Mouse (Mus musculus) kidney, postnatal 25 days (tissue): Measurements from ENCODE around the gene Arap2.
A peak's percentile ranks its signal among the peaks of the same experiment; 100 is the strongest.

Experiments
- DNase-seq, 2 experiments: peaks; one replicate each; pipeline ENCODE4 v3.0.0; 2021; ENCODE audit warnings: mixed read lengths in 2 of 2

Gene Arap2

DNA sequence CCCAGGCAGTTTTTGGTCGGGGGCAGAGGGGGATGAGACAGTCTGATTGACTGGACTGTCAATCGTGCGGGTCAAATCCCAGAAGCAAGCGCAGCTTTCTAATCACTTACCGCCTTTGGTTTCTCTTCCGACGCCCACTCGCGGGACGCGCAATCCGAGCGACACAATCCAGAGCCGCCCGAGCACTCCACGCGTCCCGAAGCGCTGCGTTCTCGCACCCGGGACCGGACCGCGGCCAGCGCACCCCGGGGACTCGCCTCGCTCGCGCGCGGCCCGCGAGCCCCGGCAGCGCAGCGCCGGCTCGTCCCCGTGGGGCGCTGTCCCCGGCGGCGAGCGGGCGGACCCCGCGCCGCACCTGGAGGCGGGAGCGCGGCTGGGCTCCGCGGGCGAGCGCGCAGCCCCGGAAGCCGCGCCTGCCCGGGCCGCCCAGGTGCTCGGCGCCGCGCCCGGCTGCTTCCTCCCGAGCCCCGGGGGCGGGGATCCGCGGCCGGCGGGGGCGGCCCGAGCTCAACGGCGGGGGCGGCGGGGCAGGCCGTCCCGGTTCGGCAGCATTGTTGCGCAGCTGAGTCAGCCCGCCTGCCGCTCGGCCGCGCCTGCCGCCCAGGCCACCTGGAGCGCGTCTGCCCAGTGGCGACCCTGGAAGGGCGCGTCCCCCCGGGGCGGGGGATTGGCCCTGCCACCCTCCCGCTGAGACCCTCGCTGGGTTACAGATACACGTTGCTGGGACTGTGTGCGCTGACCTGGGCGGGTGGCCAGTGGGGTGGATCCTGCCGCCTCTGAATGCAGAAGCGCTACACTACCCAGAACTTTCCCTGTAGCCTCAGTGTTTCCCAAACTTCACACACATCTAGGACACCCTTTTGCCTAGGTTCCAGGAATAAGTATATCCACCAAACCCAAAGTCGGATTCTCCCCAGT is at the start of gene Arap2:
Arap2 (minus strand) TSS at position 376 of the 918 bp plus-strand sequence.
- DNase-seq: peak; percentile 74 to 90

DNA sequence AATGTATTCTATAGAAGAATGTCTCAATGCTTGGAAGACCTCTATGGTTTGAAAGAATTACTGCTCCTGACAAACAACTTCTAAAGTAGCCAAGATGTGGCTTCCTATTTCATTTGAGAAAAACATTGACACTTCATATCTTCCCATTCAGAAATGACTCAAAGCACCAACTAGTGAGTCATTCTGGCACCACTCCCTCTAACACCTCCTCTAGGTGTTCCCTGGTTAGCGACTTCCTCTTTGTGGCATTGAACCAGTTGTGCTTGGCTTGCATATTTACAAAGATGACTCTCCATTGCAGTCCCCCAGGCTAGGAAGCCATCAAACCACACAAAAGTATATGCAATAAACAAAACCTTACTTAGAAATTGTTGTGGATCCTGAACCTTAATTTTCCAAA is 49.8 kb upstream of the Arap2 start:
- DNase-seq: no peak

DNA sequence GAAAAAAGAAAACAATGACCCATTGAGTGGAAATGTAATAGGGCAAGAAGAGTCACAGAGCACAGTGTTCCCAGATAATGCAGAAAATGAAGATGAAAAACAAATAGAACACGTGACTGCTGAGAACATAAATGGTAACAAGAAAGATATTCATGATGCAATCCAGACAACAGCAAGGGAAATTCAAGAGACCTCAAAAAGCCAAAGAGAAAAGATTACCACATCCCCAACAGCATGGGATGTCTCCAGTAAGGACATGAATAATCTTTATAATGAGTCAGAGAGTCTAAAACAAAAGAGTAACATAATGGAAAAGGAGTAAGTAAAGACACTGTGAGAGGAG is 48.1 kb upstream of the Arap2 start:
- no peak for DNase-seq

DNA sequence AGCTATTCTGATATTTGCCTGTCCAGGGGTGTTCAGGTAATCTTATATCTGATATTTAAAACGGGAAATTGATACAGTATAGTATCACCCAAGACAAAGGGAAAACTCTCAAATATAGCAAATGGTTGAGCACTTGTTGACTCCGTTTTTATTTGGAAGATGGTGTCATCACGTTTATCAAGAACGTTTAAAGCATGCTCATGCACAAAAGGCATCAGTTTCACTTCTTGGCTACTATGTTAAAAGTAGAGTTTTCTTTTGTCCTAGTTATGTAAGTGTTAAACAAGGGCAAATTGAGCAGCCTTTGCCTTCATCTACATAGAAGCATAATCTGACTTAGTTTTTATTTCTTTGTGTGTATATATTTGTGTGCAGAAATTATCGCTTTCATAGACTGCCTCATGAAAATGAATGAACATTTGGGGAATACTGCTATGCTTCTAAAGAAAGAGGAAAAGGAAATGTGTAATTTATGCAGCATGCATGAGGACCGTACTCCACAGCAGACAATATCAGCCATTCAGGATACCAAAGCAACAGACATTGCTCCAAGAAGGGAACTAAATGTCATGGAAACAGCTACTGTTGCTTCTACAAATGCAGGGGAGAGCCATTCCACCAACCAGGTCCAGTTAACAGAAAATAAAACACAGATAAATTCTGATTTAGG is 47.6 kb upstream of the Arap2 start, which contains the start of gene Dthd1:
Dthd1 (plus strand) TSS at position 422 of the 670 bp plus-strand sequence.
- DNase-seq: no peak

DNA sequence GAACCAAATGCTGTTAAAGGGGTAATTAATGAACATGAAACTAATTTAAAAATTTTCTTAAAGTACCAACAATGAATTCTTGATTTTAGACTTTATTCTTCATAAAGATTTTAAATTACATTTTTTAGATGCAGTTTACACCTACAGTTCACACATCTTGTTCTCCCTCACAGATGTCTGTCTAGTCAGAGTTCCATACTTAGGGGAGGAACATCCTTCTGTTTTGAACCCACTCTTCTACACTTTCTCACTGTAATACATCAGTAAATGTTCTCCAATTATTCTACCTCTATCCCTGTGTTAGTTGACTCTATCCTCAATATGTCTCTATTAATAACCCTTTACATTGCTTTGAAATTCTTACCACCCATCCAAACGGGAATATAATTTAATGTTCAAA is 26.8 kb upstream of the Arap2 start:
- no peak for DNase-seq

DNA sequence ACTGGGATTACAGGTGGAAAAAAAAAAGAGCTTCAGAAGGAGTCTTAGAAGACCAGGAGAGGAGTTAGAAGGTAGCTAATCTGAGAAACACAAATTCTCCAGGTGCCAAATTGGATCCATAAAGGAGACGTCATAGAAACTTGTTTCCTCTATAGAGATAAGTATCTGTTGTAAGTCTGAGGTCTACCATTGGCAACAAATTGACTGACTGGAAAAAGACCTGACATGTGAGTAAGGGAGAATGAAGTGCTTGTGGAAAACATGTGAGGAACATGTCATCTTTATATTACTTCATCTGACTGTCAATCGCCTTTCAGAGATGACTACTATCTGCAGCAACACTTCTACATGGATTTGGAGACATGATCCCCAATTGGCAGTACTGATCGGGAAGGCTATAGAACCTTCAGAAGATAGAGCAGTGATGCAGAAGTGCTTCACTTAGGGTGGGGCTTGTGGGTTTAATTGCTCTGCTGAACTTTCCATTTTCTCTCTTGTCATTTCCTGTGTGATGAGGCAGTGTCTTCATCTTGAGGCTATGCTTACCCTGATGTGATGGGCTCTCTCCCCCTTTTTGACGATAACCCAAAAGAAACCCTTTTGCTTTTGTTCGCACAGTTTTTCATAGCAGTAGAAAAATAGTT is 25.1 kb upstream of the Arap2 start:
- DNase-seq: no peak

DNA sequence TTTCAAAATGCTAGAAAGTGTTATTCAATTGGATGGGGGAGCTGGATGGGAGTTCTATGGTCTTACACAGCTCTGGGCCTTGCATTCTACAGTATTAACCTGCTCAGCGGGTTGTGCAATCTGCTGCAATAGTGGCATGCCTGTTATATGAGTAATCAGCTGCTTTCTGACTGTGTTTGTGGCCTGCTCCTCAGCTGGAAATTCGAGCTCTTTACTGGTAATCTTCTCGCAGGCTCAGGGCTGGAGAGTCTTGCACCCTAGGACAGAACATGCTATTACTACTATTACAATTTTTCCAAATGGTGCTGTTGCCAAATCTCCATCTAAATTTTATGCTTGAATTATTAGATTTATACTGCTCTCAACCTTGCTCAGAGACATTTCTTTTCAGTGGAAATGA is 20.9 kb upstream of the Arap2 start:
- no peak for DNase-seq

DNA sequence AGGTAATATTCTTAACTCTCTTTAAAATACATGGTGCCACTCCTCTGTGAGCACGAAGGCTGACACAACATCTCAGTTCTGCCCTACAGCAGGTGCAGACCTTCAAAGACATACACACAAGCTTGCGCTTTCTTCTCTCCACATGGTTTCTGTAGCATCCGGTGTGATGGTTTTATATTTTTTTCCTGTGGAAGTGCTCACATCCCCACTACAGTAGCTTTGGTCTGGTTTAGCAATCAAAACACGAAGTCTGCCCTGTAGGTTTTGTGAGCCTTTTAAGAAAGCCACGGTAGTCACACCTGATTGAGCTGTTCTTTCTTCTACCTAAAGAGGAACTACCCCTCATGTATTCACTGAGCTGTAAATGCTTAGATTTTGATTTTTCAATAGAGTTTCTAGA is 12.7 kb upstream of the Arap2 start:
- DNase-seq: no peak

DNA sequence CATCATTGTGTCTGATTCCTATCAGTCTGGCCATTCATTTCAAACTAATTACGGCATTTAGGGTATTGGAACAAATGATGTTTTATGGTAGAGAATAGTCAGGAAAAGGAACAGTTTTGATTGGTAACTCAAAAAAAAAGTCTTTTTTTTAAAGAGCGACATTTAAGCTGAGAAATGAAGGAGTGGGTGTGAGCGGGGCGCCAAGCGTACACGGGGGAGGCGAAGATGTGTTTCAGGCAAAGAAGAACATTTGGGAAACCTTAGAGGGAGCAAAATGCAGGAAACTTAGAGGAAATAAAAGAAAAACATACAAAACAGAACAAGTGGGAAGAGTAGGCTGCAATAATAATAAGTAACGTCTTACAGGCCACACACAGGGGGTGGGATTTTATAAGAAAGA is 11.8 kb upstream of the Arap2 start:
- no peak for DNase-seq

DNA sequence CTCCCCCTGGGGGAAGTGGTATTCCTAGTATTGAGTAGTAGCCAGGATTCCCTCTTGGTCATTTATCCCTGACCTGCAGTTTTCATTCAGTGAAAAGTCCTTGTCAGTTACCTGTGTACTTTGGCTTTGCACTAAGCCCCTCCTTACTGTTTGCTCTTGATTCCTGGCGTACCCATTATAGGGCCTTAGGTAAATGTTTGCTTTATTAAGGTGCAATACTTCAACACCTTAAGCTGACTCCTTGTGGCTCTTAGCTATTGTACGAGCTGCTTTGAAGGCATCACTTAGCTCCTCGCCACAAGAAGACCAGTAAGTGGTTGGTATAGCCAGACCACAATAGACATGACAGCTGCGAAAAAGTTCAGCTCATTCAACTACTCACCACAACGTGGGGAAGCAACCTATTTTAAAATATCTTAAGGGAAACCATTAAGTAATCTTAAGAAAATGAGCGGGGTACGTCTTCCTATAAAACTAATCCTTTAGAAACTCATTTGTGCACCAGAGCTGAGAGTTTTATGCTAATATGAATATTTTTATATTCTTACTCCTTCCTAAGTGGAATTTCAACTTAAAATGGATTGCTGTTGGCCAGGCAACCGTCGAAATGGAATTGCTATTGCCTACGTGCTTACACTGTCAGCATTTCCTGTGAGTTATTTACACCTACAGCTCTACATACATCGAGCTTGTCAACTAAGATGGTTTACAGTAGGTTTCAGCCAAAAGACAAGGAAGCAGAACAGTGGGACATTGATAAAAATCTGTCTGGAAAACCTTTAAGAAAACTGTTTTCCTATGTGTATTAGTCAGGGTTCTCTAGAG is 6.0 kb upstream of the Arap2 start:
- no peak for DNase-seq

DNA sequence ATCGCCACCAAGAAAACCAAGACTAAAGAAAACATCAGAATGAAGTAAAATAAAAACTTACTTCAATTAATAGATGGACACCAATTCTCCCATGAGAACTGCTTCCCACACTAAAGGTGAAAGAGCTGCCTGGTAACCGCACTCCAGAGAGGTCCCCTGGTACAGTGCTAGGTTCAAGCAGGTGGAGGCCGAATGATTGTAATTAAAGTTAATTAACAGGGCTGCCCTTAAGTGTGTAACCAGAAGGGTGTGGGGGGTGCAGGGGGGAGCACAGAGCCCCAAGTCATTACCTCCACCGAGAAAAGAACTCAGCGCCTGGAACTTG is 538 bp downstream of the Arap2 start:
- DNase-seq: peak in 1 of 2 experiments; percentile 11

DNA sequence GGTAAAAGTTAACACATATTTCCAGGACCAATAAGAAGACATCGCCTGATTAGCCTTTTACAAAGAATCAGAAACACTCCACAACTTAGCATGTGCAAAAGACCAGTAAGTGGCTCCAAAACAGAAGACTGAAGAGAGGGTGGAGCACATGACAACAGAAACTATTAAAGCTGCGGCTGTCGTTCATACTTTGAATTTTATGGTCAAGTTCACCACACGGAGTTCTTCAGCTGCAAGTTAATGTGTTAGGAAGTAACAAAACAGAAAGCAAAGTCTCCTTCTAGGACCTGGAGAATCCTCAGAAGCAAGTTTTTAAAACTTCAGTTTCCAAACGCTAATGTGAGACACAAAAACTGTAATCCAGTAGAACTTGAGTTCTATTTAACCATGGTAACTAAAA is 1.8 kb downstream of the Arap2 start:
- DNase-seq: no peak

DNA sequence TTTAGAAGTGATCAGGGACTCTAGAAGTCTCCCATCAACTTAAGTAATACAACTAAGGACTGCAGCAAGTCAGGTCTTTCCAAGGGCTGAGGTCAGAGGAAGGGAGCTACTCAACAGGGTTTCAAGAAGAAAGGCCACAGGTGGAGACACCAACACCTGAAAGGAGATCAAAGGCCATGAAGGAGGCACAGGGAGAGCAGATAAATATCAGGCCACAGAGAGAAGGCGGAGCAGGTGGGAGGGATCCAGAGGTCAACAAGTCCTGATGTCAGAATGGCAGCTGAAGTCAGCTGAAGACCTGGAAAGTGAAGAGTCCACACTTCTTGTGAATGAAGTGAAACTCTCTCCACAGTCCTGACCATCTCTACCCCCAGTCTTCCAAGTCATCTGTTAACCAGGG is 2.9 kb downstream of the Arap2 start:
- DNase-seq: peak; percentile 22 to 42

DNA sequence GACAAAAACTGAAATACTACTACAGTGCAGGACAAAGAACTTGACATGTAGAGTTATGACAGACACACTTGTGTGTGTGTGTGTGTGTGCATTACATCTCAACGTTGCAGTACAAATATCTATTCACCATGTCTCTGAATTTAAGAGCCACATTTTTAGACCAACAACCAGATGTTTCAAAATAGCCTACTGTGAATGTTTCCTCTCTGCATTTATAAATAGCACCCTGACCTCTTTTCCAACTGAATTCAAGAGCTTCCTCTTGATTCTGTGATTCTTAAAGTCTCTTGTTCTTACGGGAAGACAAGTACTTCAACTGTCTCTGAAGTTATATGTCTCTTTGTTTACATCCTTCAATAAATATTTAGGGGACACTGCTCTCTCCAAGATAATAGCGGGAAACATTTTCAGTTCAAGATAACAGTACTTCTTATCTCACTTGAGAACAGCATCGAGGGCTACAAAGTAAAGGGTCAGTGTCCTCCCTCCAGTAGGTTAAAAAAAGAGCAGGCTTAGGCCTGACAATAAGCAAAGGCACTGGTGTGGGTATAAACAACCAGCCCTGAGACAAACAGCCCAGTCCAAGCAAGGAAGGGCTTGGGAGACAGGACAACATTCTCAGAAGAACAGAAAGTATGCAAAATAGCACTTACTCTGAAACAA is 3.5 kb downstream of the Arap2 start:
- no peak for DNase-seq

DNA sequence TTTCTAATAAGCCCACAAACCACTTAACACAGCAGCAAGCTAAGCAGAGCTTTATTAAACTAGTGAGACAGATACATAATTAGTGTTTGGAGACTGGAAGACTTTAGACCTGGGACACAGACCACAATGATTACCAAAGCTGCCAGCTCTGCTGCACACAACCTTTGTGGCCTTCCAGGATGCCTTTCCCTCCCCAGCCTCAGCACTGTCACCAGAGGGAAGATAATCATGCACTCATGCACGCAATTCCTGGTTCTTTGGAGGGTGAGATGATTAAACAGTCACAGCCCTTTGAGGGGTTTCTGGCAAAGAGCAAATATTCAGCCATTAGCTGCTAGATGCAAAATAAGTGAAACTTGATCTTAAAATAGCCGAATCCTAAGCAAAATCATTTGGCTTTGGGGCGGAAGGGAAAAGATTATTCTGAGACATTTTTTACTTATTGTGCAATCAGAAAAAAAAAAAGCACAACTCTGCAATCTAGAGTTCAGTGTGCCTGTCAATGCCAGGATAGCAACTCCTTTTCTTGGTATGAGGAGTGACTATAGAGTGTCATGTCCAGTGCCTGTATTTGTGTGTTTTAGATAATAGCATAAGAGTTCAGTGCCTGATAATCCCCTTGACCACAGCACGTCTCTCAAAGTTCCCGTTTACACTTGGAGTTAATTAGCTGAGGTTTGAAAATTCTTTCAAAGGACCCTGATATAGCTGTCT is 5.0 kb downstream of the Arap2 start:
- DNase-seq: peak in 1 of 2 experiments; percentile 40

DNA sequence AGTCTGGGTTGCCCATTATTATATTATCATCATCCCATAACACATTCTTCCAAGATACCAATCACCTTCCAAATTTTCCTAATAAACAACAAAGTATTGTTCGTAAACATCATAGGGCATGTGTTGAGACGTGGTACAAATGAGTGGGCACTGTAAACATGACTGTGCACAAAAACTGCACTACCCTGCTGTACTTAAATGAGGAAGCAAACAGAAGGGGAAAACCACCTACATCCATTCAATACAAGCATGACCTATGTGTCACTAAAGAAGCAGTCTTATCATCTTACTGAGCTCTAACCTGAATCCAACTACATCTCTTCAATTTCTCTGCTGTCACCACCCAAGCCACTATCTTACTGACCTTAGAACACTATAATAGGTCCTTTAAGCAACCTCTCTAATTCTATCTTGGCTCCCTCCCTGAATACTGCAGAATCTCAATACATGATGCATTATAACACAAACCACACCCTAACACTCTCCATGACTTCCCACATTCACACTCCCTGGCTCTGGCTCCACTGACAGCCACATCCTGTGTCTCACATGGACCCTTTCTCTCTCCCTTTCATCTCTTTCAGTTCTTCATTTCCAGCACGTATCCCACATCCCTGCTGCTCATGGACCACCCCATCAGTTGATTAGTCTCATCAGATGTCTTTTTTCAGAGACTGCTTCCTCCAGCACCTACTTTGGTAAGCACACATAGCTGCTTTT is 10.0 kb downstream of the Arap2 start:
- DNase-seq: no peak

DNA sequence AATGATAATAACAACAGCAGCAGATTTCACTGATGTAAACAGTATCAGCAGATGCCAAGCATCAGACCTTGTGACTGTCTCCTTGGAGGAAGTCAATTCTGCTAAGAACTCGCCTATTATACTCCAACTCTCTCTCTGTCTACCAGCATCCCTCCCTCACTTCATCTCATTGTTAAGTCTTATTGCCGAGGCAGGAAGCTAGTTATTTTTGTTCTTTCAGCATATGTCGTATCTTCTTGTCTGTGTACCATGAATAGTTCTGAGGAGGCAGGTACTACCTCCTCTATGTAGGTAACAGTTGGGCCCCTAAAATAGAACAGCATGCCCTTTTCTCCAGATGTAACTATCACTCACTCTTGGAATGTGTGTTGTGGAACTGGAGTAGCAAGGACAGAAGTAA is 13.0 kb downstream of the Arap2 start:
- DNase-seq: no peak

DNA sequence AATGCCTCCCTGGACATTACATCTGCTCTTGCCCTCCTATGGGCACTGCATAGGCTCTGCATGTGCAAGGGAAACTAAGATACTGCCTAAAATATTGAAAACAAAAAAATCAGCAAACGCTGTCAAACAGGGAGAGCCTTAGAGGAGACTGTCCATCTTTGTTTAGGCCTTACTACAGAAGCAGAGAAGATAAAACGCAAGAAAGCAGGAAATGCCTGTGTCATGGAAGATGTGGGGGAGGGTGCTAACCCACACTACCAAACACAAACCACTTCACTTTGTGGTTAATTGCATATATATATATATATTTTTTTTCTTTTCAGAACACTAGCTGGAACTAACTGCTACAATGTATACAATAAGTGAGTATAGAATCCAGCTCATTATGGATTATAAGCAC is 14.3 kb downstream of the Arap2 start:
- DNase-seq: no peak

DNA sequence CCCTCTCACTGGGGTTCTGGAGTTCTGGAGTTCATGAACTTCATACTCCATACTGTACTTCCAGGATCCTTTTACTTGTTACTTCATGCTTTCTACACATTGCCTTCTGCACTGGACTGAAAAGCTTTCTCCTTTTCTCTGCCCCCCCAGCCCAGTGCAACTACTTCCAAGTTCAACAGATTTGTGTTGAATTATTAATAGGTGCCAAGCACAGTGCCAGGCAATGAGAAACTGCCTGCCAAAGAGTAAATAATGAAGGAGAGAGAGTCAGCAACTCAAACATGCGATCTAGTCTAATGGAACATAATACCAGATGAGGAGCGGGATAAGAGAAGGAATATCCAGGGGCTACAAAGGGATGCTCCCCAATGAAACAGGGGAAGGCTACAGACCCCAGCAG is 17.8 kb downstream of the Arap2 start:
- peak in 1 of 2 experiments; percentile 27 for DNase-seq

DNA sequence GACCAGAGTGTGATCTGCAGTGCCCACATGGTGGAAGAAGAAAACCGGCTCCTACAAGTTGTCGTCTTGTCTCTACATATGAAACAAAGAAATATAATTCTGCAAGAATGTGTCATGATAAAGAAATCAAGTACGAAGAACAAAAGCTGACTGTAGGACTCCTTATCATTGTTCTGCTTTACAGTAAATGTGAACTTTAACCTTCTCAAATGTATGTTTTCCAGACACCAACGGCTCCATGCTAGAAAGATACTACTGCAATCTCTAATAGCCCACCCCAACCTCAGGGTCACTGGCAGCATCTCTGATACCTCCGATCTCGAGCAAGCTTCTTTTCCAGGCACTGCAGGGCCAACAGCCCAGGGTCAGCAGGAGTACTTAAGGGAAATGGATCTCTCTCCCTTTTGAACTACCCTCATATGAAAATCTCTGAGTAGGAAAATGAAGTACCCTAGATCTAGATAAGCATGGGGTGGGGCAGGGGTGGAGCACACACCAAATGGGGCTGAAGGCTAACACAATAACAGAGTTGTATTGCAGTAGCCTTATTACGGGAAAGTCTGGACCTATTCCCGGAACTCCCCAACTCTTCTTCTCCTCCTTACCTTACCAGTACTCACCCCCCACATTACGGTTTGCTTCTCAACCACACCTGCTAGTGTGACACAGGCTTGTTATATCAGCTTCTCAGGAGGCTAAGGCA is 22.6 kb downstream of the Arap2 start:
- no peak for DNase-seq
